Mouse (Mus musculus): Measurements from ENCODE around the gene Gm10190. TPM values are rescaled to one million over a fixed set of nuclear protein-coding genes. Genes with fewer than 3 reads are reported as not detected.

Gm10190 gene
- polyA plus RNA-seq, 1 experiment from 2014 or later, result not detected

Other genes with a start within 250 kb of the Gm10190 start
- gene Galm, start 246.1 kb downstream of the Gm10190 start, polyA plus RNA-seq (2015; fragmentation: Nextera tagmentation; extraction: Ambion mirVana), result 31.9 and 35.9 TPM in 2 replicates
- 199 and 220 TPM in 2 replicates for gene Srsf7, start 166.2 kb downstream of the Gm10190 start, polyA plus RNA-seq (2015; fragmentation: Nextera tagmentation; extraction: Ambion mirVana)
- not detected in 2 replicates for gene Ttc39d, start 166.1 kb downstream of the Gm10190 start, polyA plus RNA-seq (2015; fragmentation: Nextera tagmentation; extraction: Ambion mirVana)
- gene Gemin6, start 149.1 kb downstream of the Gm10190 start, polyA plus RNA-seq (2015; fragmentation: Nextera tagmentation; extraction: Ambion mirVana), result 25.6 and 28.9 TPM in 2 replicates
- 7.0 and 7.6 TPM in 2 replicates for gene Morn2, start 83.3 kb downstream of the Gm10190 start, polyA plus RNA-seq (2015; fragmentation: Nextera tagmentation; extraction: Ambion mirVana)
- gene Dhx57, start 83.1 kb downstream of the Gm10190 start, polyA plus RNA-seq (2015; fragmentation: Nextera tagmentation; extraction: Ambion mirVana), result 3.9 and 4.1 TPM in 2 replicates
- 0.10 TPM in 1 of 2 replicates, not detected in the other for gene Arhgef33, start 66.1 kb downstream of the Gm10190 start, polyA plus RNA-seq (2015; fragmentation: Nextera tagmentation; extraction: Ambion mirVana)
- 1.1 and 1.2 TPM in 2 replicates for gene Sos1, start 106.9 kb upstream of the Gm10190 start, polyA plus RNA-seq (2015; fragmentation: Nextera tagmentation; extraction: Ambion mirVana)
- gene Cdkl4, start 204.3 kb upstream of the Gm10190 start, polyA plus RNA-seq (2015; fragmentation: Nextera tagmentation; extraction: Ambion mirVana), result 0.20 and 0.26 TPM in 2 replicates